Mouse (Mus musculus) retina, postnatal 7 days (tissue): ENCODE measurements around the gene Cpa5.

ENCODE experiments used
- DNase-seq: peaks from one replicate; pipeline ENCODE4 v3.0.0-alpha.2; 2012; ENCODE audit warnings: low read depth, low spot score

Gene Cpa5

GRCm38 (mm10) chr6:30610710-30611109 lies at the start of gene Cpa5:
Gene Cpa5 (plus strand): TSS chr6:30611010.
- DNase-seq = no peak

- no peak for DNase-seq
Measured at GRCm38 (mm10) chr6:30562132-30562531, 48.7 kb upstream of the Cpa5 start.

GRCm38 (mm10) chr6:30563575-30563974 lies 47.2 kb upstream of the Cpa5 start:
- DNase-seq = no peak

- DNase-seq = no peak
Measured at GRCm38 (mm10) chr6:30564051-30564450, 46.8 kb upstream of the Cpa5 start.

- DNase-seq = no peak
Measured at GRCm38 (mm10) chr6:30568069-30568468, 42.7 kb upstream of the Cpa5 start, which contains the start of gene Cpa4. Gene Cpa4 (plus strand): TSS chr6:30568369.

- no peak for DNase-seq
Measured at GRCm38 (mm10) chr6:30569331-30569730, 41.5 kb upstream of the Cpa5 start.

GRCm38 (mm10) chr6:30570012-30570411 lies 40.8 kb upstream of the Cpa5 start:
- no peak for DNase-seq

GRCm38 (mm10) chr6:30572456-30573311 lies 38.1 kb upstream of the Cpa5 start:
- no peak for DNase-seq

GRCm38 (mm10) chr6:30573380-30573779 lies 37.4 kb upstream of the Cpa5 start:
- DNase-seq = no peak

GRCm38 (mm10) chr6:30574945-30575344 lies 35.9 kb upstream of the Cpa5 start:
- DNase-seq = no peak

GRCm38 (mm10) chr6:30576477-30577203 lies 34.2 kb upstream of the Cpa5 start:
- DNase-seq = no peak

- no peak for DNase-seq
Measured at GRCm38 (mm10) chr6:30579961-30580840, 30.6 kb upstream of the Cpa5 start.

- DNase-seq = no peak
Measured at GRCm38 (mm10) chr6:30580841-30581176, 30.0 kb upstream of the Cpa5 start.

GRCm38 (mm10) chr6:30586886-30587442 lies 23.8 kb upstream of the Cpa5 start:
- no peak for DNase-seq

GRCm38 (mm10) chr6:30589819-30590218 lies 21.0 kb upstream of the Cpa5 start:
- DNase-seq = no peak

- DNase-seq = no peak
Measured at GRCm38 (mm10) chr6:30591851-30592404, 18.9 kb upstream of the Cpa5 start.

- DNase-seq = no peak
Measured at GRCm38 (mm10) chr6:30592417-30592974, 18.3 kb upstream of the Cpa5 start.

GRCm38 (mm10) chr6:30594364-30594763 lies 16.4 kb upstream of the Cpa5 start:
- DNase-seq = no peak

- no peak for DNase-seq
Measured at GRCm38 (mm10) chr6:30596230-30596898, 14.4 kb upstream of the Cpa5 start.

- DNase-seq = no peak
Measured at GRCm38 (mm10) chr6:30600033-30600432, 10.8 kb upstream of the Cpa5 start.
